Mouse (Mus musculus): ENCODE data around the gene 1700014D04Rik.
"Not testable (repeated sequence)": the region's sequence is repeated elsewhere in the genome, so short reads cannot be mapped to it uniquely, and the experiment has no call there.

1700014D04Rik gene

GRCm38 (mm10) chr13:59734347-59734746 is 12.2 kb downstream of the 1700014D04Rik start:
- DNase-seq = not testable (repeated sequence)

- no peak for DNase-seq
These were observed 12.6 kb downstream of the 1700014D04Rik start for GRCm38 (mm10) chr13:59733936-59734335.

- DNase-seq = no peak
These were observed 14.9 kb downstream of the 1700014D04Rik start, which contains the start of gene Spata31d1d for GRCm38 (mm10) chr13:59731652-59732051. Spata31d1d (minus strand) TSS chr13:59731752.

- peak; percentile 79 for DNase-seq
These were observed 18.0 kb downstream of the 1700014D04Rik start for GRCm38 (mm10) chr13:59728378-59729093.

GRCm38 (mm10) chr13:59726139-59726867 is 20.2 kb downstream of the 1700014D04Rik start:
- no peak for DNase-seq

- DNase-seq = not testable (repeated sequence)
These were observed 24.5 kb downstream of the 1700014D04Rik start for GRCm38 (mm10) chr13:59722089-59722488.

GRCm38 (mm10) chr13:59719475-59719874 is 27.1 kb downstream of the 1700014D04Rik start:
- no peak for DNase-seq

- DNase-seq = not testable (repeated sequence)
These were observed 27.6 kb downstream of the 1700014D04Rik start for GRCm38 (mm10) chr13:59718857-59719440.

GRCm38 (mm10) chr13:59713710-59714109 is 32.8 kb downstream of the 1700014D04Rik start:
- DNase-seq = no peak

- DNase-seq = not testable (repeated sequence)
These were observed 34.6 kb downstream of the 1700014D04Rik start, which contains the start of gene Spata31d1b for GRCm38 (mm10) chr13:59711984-59712383. Spata31d1b (plus strand) TSS chr13:59712284.

- no peak for DNase-seq
These were observed 36.3 kb downstream of the 1700014D04Rik start, which contains the start of gene Spata31d1a for GRCm38 (mm10) chr13:59710230-59710629. Spata31d1a (minus strand) TSS chr13:59710330.

GRCm38 (mm10) chr13:59704562-59704961 is 42.0 kb downstream of the 1700014D04Rik start:
- DNase-seq = peak; percentile 18

GRCm38 (mm10) chr13:59703514-59703913 is 43.0 kb downstream of the 1700014D04Rik start:
- no peak for DNase-seq

GRCm38 (mm10) chr13:59700137-59700536 is 46.4 kb downstream of the 1700014D04Rik start:
- DNase-seq = not testable (repeated sequence)

GRCm38 (mm10) chr13:59699131-59699530 is 47.4 kb downstream of the 1700014D04Rik start:
- DNase-seq = no peak

- DNase-seq = peak; percentile 14
These were observed 50.8 kb downstream of the 1700014D04Rik start for GRCm38 (mm10) chr13:59695781-59696180.

GRCm38 (mm10) chr13:59694008-59694407 is 52.5 kb downstream of the 1700014D04Rik start, which contains the start of gene 4921517D22Rik:
4921517D22Rik (minus strand) TSS chr13:59694108.
- no peak for DNase-seq

GRCm38 (mm10) chr13:59691478-59691877 is 55.1 kb downstream of the 1700014D04Rik start:
- no peak for DNase-seq
